Mouse (Mus musculus): ENCODE data around the gene Rap1gds1.

Rap1gds1 gene

DNA sequence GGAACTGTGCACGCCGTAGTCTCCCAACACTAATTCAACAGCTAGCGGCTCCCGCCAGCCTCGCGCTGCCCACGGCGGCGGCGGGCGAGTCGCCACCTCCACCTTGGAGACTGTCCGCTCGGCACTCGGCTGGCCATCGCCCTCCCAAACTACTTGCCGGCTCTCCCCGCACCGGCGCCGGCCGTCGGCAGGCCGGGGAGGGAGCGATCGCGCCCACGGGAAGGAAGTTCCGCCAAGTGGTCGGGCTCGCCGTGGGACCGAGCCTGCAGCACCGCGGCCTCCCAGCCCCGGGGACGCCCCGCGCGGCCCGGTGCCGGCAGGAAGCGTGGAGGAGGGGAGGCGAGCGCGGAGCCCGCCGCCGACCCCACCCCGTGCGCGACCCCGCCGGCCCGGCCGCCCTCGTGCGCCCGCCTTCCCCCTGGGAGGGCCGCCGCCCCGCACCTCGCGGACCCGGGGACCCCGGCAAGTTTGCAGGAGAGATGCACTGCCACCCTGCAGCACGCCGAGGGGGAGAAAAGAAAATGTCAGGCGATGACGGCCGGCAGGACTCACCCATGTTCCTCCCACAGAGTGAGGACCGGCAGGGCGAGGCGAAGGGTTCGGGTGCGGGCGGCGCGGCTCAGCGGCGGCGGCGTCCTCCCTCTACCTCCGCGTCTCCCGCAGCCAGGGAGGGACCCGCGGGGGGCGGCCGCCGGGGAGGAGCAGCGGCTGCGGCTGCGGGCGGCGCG lies at the start of gene Rap1gds1:
Rap1gds1 (minus strand) TSS at position 718 of the 728 bp plus-strand sequence.
- peak; percentile 78 for DNase-seq

- DNase-seq = no peak
Observed at GRCm38 (mm10) chr3:139118446-139118845, 43.4 kb upstream of the Rap1gds1 start.

DNA sequence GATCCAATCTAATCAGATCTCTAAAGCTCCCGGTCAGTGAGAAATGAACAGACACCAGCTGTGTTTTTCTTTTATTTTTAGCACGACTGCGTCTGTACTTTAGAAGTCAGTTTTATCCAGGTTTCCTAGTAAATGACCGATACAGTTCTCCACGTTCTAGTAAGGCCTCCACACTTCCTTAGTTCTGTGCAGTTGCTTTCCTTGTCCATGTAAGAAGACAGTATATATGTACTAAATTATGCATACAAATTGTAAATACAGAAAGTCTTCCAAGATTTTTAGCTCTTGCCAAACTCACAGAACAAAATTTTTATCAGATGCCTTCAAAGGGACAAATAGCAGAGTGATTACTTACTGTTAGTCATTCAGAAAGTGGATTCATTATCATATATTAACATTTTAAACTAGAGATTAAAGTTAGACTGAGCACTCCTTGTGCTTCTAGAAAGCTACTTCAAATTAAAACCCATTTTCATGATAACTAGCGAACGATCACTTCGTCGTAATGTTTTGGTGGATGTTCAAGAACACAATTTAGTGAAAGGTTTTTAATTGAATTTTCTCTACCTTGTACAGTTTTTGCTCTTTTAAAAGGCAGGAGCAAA lies 41.8 kb upstream of the Rap1gds1 start:
- DNase-seq = no peak

- no peak for DNase-seq
Observed at GRCm38 (mm10) chr3:139112335-139112973, 37.5 kb upstream of the Rap1gds1 start.

DNA sequence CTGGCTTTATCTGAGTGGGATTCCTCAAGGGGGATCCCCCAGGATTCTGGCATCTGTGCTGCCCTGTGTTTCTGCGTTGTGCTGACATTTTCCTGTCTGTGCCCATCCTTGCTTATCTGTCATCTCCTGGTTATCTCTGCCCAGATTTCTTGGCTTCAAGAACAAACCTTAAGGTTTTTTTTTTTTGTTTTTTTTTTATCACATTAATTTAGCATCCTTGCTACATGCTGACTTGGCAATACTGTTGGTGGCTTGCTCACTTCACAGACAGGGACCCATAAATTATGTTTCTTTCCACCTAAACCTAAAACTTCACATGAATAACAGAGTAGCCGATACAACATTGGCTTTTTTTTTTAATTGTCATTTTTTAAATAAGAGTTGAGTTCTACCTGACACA lies 36.9 kb upstream of the Rap1gds1 start:
- DNase-seq = no peak

DNA sequence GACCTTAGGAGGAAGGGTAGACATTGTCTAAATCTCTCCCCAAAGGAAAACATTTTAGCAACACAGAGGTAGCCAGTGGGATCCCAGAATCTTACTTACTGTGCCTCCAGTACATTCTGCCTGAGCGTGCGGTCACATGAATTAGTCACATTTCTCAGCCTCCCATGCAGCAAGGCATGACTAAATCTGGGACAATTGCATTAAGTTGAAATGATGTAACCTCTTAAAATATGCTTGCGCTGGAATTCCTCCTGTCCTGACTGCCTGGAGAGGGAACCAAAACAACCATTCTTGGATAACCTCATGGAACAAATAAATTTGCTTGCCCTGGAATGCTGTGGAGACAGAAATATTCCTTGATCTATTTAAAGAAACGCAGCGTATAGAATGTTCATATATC lies 33.2 kb upstream of the Rap1gds1 start:
- DNase-seq = no peak

- DNase-seq = no peak
Observed at GRCm38 (mm10) chr3:139103914-139104313, 28.9 kb upstream of the Rap1gds1 start.

- DNase-seq = no peak
Observed at GRCm38 (mm10) chr3:139103346-139103745, 28.3 kb upstream of the Rap1gds1 start.

GRCm38 (mm10) chr3:139101941-139102340 lies 26.9 kb upstream of the Rap1gds1 start:
- DNase-seq = no peak

- no peak for DNase-seq
Observed at GRCm38 (mm10) chr3:139099284-139099683, 24.3 kb upstream of the Rap1gds1 start.

GRCm38 (mm10) chr3:139095894-139096293 lies 20.9 kb upstream of the Rap1gds1 start:
- DNase-seq = no peak

- DNase-seq = no peak
Observed at GRCm38 (mm10) chr3:139088526-139088925, 13.5 kb upstream of the Rap1gds1 start.

DNA sequence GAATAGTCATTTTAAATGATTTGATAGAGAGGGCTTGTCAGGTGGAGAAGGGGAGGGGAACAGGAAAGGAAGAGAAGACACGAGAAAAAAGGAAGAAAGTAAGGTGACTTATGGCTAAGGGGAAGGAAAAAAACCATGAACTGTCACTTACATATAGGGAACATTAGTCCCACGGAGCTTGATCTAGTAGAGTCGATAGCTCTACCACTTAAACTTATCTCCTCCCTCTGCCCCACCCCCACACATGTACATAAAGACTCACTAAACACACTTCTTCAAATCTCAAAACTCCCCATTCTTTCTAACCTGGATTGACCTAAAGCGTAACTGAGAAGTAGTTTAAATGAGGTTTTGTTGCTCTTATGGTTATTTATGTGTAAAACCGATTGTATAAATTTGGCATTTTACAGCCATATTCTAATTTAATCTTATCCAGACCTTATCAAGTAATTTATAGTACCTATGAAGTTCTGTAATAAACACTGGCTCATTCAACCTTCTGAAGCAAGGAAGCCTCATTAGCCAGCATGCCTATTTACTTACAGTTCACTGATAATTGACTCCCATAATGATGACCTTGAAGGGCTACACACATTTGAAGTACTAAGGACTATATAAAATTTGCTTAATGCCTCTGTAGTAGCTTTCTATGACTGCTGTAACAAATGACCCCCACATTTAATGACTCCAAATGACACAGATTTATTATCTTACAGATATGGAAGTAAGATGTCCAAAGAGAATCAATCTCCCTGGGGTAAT lies 9.0 kb upstream of the Rap1gds1 start:
- DNase-seq = no peak

DNA sequence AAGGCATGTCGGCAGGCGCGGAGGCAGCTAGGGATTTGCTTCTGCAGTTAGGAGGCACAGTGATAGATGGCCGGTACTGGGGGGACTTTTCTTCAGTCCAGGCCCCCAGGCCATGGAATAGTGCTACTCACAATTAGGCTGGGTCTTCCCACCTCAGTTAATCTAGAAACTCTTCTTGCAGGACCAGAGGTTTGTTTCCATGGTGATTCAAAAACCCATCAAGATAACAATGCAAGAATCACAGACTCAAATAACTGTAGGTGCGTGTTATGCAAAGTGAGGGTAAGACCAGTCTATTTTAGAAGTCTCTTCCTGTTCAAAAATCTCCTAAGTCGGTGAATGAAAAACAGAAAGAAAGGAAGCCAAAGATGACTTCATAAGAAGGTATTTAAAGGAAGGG lies 4.8 kb upstream of the Rap1gds1 start:
- no peak for DNase-seq

DNA sequence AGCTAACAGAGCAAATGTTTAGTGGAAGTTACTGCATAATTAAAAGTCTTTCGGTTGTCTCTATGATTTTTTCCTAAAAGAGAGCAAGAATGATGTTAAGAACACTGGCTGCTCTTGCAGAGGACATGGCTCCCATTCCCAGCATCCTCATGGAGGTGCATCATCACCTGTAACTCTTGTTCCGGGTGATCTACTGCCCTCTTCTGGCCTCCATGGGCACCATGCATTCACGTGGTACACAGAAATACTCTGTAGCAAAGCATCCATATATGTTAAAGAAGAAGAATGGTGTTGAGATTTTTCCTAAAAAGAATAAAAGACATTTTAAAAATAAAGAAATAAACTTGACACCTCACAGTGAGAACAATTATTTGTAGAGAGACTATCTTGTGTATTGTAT lies 3.0 kb upstream of the Rap1gds1 start:
- DNase-seq = no peak

- DNase-seq = no peak
Observed at GRCm38 (mm10) chr3:139076059-139076455, 1.1 kb upstream of the Rap1gds1 start.

- peak; percentile 95 for DNase-seq
Observed at GRCm38 (mm10) chr3:139075333-139076058, 495 bp upstream of the Rap1gds1 start.

DNA sequence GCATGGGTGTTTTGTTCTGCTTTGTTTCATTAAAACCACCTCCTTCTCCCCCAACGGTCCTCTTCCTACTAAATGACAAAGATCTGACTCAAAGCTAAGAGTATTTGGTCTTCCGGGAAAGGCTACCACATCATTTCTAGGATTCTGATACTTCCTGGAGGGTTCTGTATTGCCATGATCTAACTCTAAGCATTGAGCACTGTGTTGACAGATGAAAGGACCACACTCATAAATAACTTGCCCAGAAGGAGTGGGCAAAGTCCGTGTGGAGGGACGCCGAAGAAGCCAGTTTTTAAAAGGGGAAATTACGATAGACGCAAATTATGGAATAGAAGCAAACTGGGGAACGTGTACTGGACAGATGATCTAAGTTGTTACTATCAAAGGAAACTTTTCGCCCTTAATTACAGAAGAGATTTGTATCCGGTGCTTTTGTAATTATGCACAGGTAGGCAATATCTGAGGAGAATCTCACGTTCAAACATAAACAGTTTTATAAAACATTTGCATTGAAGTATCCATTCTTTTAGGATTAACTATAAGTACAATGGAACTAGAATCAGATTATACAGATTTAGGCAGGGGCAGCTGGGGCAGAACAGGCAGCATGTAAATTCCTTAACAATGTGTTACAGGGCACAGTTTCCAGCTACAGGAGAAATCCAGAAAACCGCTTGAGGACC lies 1.1 kb downstream of the Rap1gds1 start:
- DNase-seq = no peak

- no peak for DNase-seq
Observed at GRCm38 (mm10) chr3:139069539-139069938, 5.5 kb downstream of the Rap1gds1 start.

DNA sequence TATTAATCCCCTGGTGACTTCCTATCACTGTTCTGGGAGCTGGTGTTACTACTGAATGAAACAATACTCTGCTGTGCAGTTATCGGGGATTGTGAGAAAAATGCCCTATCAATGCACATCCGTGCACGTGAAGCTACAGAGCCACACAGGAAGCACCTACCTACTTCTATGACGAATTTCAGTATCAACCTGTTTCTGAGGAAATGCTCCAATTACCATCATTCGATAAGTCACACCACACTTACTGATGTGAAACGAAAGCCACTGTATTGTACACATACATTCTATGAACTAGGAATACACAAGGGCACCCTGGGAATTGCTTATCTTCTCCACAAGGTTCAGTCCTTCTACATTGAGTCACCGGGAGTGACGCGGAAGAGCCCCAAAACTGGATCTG lies 10.9 kb downstream of the Rap1gds1 start:
- no peak for DNase-seq

GRCm38 (mm10) chr3:139062088-139062487 lies 12.9 kb downstream of the Rap1gds1 start:
- DNase-seq = no peak
